Mouse (Mus musculus) right cerebral cortex, adult 2 months (tissue): ENCODE data around the gene She.
"Not testable (repeated sequence)": the region's sequence is repeated elsewhere in the genome, so short reads cannot be mapped to it uniquely, and the experiment has no call there.

Experiments used
- DNase-seq, 2 experiments: peaks; one replicate each; pipeline ENCODE4 v3.0.0; 2021 to 2022; ENCODE audit warnings: low spot score in 2 of 2

Gene She

GRCm38 (mm10) chr3:89830815-89831591 lies at the start of gene She:
Gene She (plus strand): TSS chr3:89831370.
- no peak for DNase-seq

GRCm38 (mm10) chr3:89781640-89782039 lies 49.5 kb upstream of the She start:
- no peak for DNase-seq

GRCm38 (mm10) chr3:89784991-89785753 lies 46.0 kb upstream of the She start:
- DNase-seq: peak; percentile 67

GRCm38 (mm10) chr3:89786275-89786674 lies 44.9 kb upstream of the She start:
- DNase-seq: no peak

- DNase-seq: peak in 1 of 2 experiments; percentile 28
Observed at GRCm38 (mm10) chr3:89788680-89789352, 42.4 kb upstream of the She start.

GRCm38 (mm10) chr3:89794616-89795015 lies 36.6 kb upstream of the She start:
- DNase-seq: no peak

- DNase-seq: no peak
Observed at GRCm38 (mm10) chr3:89795746-89796145, 35.4 kb upstream of the She start.

GRCm38 (mm10) chr3:89796358-89796757 lies 34.8 kb upstream of the She start:
- DNase-seq: no peak

GRCm38 (mm10) chr3:89798518-89798917 lies 32.7 kb upstream of the She start:
- DNase-seq: no peak

GRCm38 (mm10) chr3:89799476-89799875 lies 31.7 kb upstream of the She start:
- DNase-seq: no peak

GRCm38 (mm10) chr3:89800078-89800477 lies 31.1 kb upstream of the She start:
- DNase-seq: not testable (repeated sequence)

- DNase-seq: no peak
Observed at GRCm38 (mm10) chr3:89800774-89801506, 30.2 kb upstream of the She start.

- DNase-seq: no peak
Observed at GRCm38 (mm10) chr3:89801507-89801847, 29.7 kb upstream of the She start.

GRCm38 (mm10) chr3:89802876-89803275 lies 28.3 kb upstream of the She start:
- DNase-seq: no peak

GRCm38 (mm10) chr3:89805179-89805578 lies 26.0 kb upstream of the She start:
- no peak for DNase-seq

- no peak for DNase-seq
Observed at GRCm38 (mm10) chr3:89806751-89807150, 24.4 kb upstream of the She start.

- DNase-seq: no peak
Observed at GRCm38 (mm10) chr3:89807171-89807570, 24.0 kb upstream of the She start.

GRCm38 (mm10) chr3:89807881-89808280 lies 23.3 kb upstream of the She start:
- DNase-seq: no peak

GRCm38 (mm10) chr3:89808638-89809037 lies 22.5 kb upstream of the She start:
- DNase-seq: no peak

GRCm38 (mm10) chr3:89810841-89811240 lies 20.3 kb upstream of the She start:
- no peak for DNase-seq

GRCm38 (mm10) chr3:89812166-89812565 lies 19.0 kb upstream of the She start:
- DNase-seq: no peak

GRCm38 (mm10) chr3:89814051-89814450 lies 17.1 kb upstream of the She start:
- DNase-seq: no peak
